In genomic region chr7:101133591-101133990, GRCm38 (mm10) we compare ENCODE assay signal across 23 mouse cellular contexts.
"Had no signal": no experiment of that assay in that cellular context is flagged by ENCODE, and none has a peak within 500 bp of the region (broad histone marks: within the 10 kb centered on the region; RNA-seq: fewer than 3 reads in every experiment).

No protein-coding gene starts in this region.

- H3K36me3 ChIP-seq: heart, embryonic 12.5 days; hindbrain, embryonic 12.5 days; intestine, embryonic 15.5 days; limb, embryonic 13.5 days; limb, embryonic 15.5 days had no signal

- H3K9me3 ChIP-seq: heart, embryonic 10.5 days; heart, embryonic 12.5 days; hindbrain, embryonic 10.5 days; hindbrain, embryonic 12.5 days; intestine, embryonic 15.5 days; limb, embryonic 13.5 days; limb, embryonic 15.5 days had no signal

- H3K27ac ChIP-seq: heart, embryonic 10.5 days; hindbrain, embryonic 10.5 days; hindbrain, embryonic 12.5 days; hindbrain, embryonic 14.5 days; intestine, embryonic 15.5 days; layer of hippocampus, adult 2 months; limb, embryonic 13.5 days; limb, embryonic 15.5 days had no signal

- H3K9ac ChIP-seq: heart, embryonic 12.5 days; hindbrain, embryonic 12.5 days; hindbrain, embryonic 14.5 days; intestine, embryonic 15.5 days; limb, embryonic 13.5 days; limb, embryonic 15.5 days had no signal

- H3K4me1 ChIP-seq: heart, embryonic 10.5 days; hindbrain, embryonic 10.5 days; hindbrain, embryonic 12.5 days; limb, embryonic 15.5 days had no signal

- H3K27me3 ChIP-seq: heart, embryonic 12.5 days; hindbrain, embryonic 12.5 days; intestine, embryonic 15.5 days; limb, embryonic 13.5 days; limb, embryonic 15.5 days had no signal

- DNase-seq: gastrocnemius, postnatal 14 days; gastrocnemius, postnatal 36 days; heart, adult 18-20 months; heart, postnatal 10 days; heart, postnatal 4 days; kidney, adult 18-20 months; kidney, adult 8-10 months; kidney, postnatal 10 days; kidney, postnatal 25 days; kidney, postnatal 4 days; left cerebral cortex, postnatal 4 days had no signal

- H3K4me2 ChIP-seq: heart, embryonic 12.5 days; hindbrain, embryonic 12.5 days; hindbrain, embryonic 14.5 days; intestine, embryonic 15.5 days; limb, embryonic 13.5 days; limb, embryonic 15.5 days had no signal

- H3K4me3 ChIP-seq: heart, embryonic 10.5 days; heart, embryonic 12.5 days; hindbrain, embryonic 10.5 days; hindbrain, embryonic 12.5 days; intestine, embryonic 15.5 days; layer of hippocampus, adult 2 months; limb, embryonic 13.5 days; limb, embryonic 15.5 days had no signal

- ATAC-seq: hindbrain, embryonic 16.5 days; inflammation-experienced regulatory T-cells, adult 6 months; intestine, embryonic 15.5 days; intestine, postnatal 0 days had no signal
